Mouse (Mus musculus) neural tube, embryonic 11.5 days (tissue): ENCODE measurements around the gene Agxt. TPM values are rescaled to one million over a fixed set of nuclear protein-coding genes. Genes with fewer than 3 reads are reported as not detected.

Experiments
- ATAC-seq: fragments of 200-750 bp; cut with Nextera tagmentation; 2 replicates; pipeline ENCODE4 v1.8.0; 2017; ENCODE audit warnings: moderate number of reproducible peaks, mild to moderate bottlenecking, moderate TSS enrichment, moderate library complexity; ENCODE audit not compliant: insufficient read depth, low FRiP score, low TSS enrichment
- DNase-seq: peaks from one replicate; pipeline ENCODE4 v3.0.0-alpha.2; 2015; ENCODE audit warnings: low spot score
- H3K27ac ChIP-seq: fragments of 300-500 bp; sonication (generic); 2 replicates; pipeline ENCODE4 v1.5.1; 2014; ENCODE audit warnings: low read depth, mild to moderate bottlenecking, low read length
- H3K27me3 ChIP-seq: fragments of 300-500 bp; sonication (generic); 2 replicates; pipeline ENCODE4 v1.6.1; 2014; ENCODE audit warnings: mild to moderate bottlenecking, low read length, mixed read lengths; ENCODE audit not compliant: control insufficient read depth, insufficient read depth
- H3K36me3 ChIP-seq: fragments of 300-500 bp; sonication (generic); 2 replicates; pipeline ENCODE4 v1.6.1; 2014; ENCODE audit warnings: mild to moderate bottlenecking, low read length, moderate library complexity, mixed read lengths; ENCODE audit not compliant: control insufficient read depth, insufficient read depth
- H3K4me1 ChIP-seq: fragments of 300-500 bp; sonication (generic); 2 replicates; pipeline ENCODE4 v1.6.1; 2014; ENCODE audit warnings: low read length, mixed read lengths; ENCODE audit not compliant: control insufficient read depth, insufficient read depth
- H3K4me2 ChIP-seq: fragments of 300-500 bp; sonication (generic); 2 replicates; pipeline ENCODE4 v1.6.1; 2014; ENCODE audit warnings: low read depth, mild to moderate bottlenecking, moderate library complexity
- H3K4me3 ChIP-seq: fragments of 300-500 bp; sonication (generic); 2 replicates; pipeline ENCODE4 v1.5.1; 2014; ENCODE audit warnings: low read depth, low read length
- H3K9ac ChIP-seq: fragments of 300-500 bp; sonication (generic); 2 replicates; pipeline ENCODE4 v1.6.1; 2014; ENCODE audit warnings: mild to moderate bottlenecking, low read length
- H3K9me3 ChIP-seq: fragments of 300-500 bp; sonication (generic); 2 replicates; pipeline ENCODE4 v1.6.1; 2016; ENCODE audit warnings: low read length; ENCODE audit not compliant: control insufficient read depth
- WGBS: fragments of 180-500 bp; shearing (Covaris S2); extraction: QIAGEN DNeasy Blood & Tissue Kit; methylation state at CpG from one replicate; pipeline ENCODE4 v1.1.7; 2014; 5-methylcytosine and 5-hydroxymethylcytosine counted together
- polyA plus RNA-seq: library from polyadenylated mRNA; unstranded; fragments of >200 nt; fragmentation: Nextera tagmentation; extraction: Ambion mirVana; gene quantifications from 2 replicates; pipeline ENCODE4 v1.2.1, GENCODE M21; 2014

Gene Agxt
- not detected in 2 replicates for polyA plus RNA-seq

DNA sequence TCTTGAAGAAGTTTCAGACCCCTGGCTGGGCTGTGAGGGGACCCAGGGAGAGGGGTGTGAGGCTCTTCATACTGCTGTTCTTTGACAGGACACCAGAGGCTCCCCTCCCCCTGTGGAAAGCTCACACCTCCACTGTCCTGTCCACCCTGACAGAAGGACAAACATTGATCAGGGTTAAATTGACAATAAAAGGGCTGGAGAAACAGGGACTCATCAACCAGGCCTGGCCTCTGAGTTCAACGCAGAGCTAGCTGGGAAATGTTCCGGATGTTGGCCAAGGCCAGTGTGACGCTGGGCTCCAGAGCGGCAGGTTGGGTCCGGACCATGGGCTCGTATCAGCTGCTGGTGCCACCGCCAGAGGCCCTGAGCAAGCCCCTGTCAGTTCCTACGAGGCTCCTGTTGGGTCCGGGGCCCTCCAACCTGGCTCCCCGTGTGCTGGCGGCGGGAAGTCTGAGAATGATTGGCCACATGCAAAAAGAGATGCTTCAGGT lies at the start of gene Agxt:
Gene Agxt (plus strand): TSS at position 205 of the 491 bp plus-strand sequence.
- no peaks in the 10 kb centered on the region for H3K9me3 ChIP-seq
- no peak within 1 kb of the TSS for H3K9ac ChIP-seq
- H3K4me1 ChIP-seq, result no peaks in the 10 kb centered on the region; the same call in 1 of the 2 replicates
- no peak within 1 kb of the TSS for H3K4me2 ChIP-seq
- no peaks in the 10 kb centered on the region for H3K36me3 ChIP-seq
- DNase-seq (no peak), ATAC-seq (no peak)
- no peak within 1 kb of the TSS for H3K27ac ChIP-seq
- H3K4me3 ChIP-seq, result no peak within 1 kb of the TSS
- WGBS, result 86% methylated on average over 12 of the region's 12 CpGs
- H3K27me3 ChIP-seq, result no peaks in the 10 kb centered on the region

DNA sequence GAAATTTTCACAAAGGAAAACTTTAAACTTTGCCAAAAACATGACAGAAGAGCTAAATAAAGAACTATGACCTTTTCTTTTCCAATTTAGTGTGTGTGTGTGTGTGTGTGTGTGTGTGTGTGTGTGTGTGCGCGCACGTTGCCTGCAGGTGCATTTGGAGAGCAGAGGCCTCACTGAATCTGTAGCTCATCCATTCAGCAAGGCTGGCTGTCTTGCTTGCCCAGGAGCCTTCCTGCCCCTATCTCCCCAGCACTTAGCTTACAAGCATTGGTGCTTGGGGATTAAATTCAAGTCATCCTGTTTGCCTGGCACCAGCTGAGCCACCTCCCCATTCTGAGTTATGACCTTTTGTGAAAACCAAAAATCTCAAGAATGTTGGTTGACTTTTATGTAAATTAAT lies 42.5 kb upstream of the Agxt start:
- H3K9ac ChIP-seq, result no peak overlapping the region
- no peak overlapping the region for H3K4me2 ChIP-seq
- H3K36me3 ChIP-seq, result no peaks in the 10 kb centered on the region
- no peak for DNase-seq
- WGBS, result 98% methylated on average over 3 of the region's 3 CpGs
- ATAC-seq, result no peak
- H3K4me3 ChIP-seq, result no peak overlapping the region
- no peaks in the 10 kb centered on the region for H3K9me3 ChIP-seq
- H3K27ac ChIP-seq, result no peak overlapping the region
- H3K27me3 ChIP-seq, result no peaks in the 10 kb centered on the region
- no peaks in the 10 kb centered on the region for H3K4me1 ChIP-seq

DNA sequence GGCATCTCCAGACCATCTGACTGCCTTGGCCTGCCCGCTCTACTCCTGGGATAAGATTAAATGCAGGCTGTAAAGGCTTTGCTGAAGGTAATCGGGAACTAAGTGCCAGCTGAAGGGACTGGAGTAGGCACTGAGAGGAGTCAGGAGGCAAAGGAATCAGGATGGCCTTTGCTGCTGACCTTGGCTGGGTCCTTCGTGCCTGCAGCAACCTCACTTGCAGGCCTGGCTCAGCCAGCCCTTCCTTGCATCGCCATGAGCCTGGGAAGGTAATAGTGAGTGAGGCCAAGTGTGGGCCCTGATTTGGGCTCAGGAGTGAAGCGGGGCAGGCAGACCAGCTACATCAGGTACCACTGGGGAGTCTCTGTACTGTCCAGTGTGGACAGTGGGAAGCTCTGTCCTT lies 36.1 kb upstream of the Agxt start:
- Histone ChIP-seq H3K27ac (no peak overlapping the region), H3K36me3 (no peaks in the 10 kb centered on the region), H3K4me1 (no peaks in the 10 kb centered on the region), H3K27me3 (peaks cover 23% of the 10 kb centered on the region), H3K9me3 (no peaks in the 10 kb centered on the region), H3K9ac (no peak overlapping the region), H3K4me2 (no peak overlapping the region), H3K4me3 (no peak overlapping the region)
- WGBS, result 84% methylated on average over 5 of the region's 5 CpGs
- no peak for ATAC-seq
- DNase-seq, result no peak

DNA sequence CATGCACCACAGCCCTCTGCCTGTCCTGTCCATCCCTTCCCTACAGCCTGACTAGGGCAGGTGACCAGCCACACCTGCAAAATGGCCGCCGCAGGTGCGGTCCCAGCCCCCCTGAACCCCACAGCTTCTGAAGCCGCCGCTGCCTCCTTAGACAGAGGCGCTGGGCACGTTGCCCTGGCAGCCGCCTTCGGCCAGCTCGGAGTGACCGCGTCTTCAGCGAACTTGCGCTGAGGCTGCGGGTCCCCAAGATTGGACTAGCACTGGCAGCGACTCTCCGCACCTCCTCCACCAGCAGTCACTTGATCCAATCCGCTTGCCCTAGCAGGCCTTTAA lies 34.8 kb upstream of the Agxt start:
- peaks cover 23% of the 10 kb centered on the region for H3K27me3 ChIP-seq
- peak overlapping the region; percentile 58 for H3K9ac ChIP-seq
- ATAC-seq (no peak), DNase-seq (no peak)
- no peaks in the 10 kb centered on the region for H3K36me3 ChIP-seq
- no peak overlapping the region for H3K27ac ChIP-seq
- H3K9me3 ChIP-seq, result no peaks in the 10 kb centered on the region
- peak overlapping the region; percentile 68 for H3K4me2 ChIP-seq
- peak overlapping the region; percentile 41 for H3K4me3 ChIP-seq
- WGBS, result 3% methylated on average over 18 of the region's 18 CpGs
- no peaks in the 10 kb centered on the region for H3K4me1 ChIP-seq

DNA sequence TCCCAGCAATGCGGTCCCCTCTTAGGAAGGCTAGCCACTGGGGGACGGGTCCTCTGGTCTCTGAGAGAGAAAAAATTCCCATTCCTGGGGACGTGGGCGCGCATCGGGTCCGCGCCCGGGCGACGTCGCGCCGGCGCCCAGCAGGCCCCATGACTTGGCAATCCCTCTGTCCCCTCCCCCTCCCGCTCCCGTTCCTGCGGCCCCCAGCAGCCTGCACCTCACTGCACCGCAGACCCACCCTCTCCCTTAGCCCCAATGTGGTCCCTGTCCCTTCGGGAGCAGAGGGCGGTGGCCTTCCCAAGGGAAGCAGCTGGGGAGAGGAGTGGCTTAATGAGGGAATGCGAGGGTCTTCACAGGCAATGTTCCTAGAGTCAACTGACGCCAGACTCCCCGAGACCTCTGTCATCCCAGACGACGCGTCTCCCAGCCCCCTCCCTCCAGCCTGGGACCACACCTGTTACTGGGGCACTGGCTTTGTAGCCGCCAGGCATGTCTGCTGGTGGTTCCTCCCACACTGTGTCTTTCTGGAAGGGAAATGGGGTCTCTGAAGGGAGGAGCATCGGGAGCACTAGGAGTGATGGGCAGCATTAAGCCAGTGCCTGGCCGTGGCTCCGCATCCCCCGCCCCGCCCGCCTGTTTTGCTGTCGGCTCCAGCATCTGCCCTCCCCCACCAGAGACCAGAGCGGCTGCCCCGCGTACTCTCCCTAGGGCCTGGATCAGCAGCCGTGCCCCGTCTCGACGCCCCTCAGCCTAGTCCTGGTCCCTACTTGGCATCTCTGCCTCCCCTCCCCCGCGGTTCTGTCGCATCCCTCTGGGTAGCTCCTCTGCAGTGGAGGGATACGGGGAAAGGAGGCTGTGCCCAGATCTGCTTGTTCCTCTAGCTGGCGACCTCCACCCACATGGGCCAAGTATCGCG lies 34.2 kb upstream of the Agxt start:
- peak overlapping the region; percentile 58 for H3K9ac ChIP-seq
- WGBS, result under 1% methylated on average over 46 of the region's 49 CpGs
- peak overlapping the region; percentile 41 for H3K4me3 ChIP-seq
- DNase-seq, result peak; percentile 67
- peaks cover 23% of the 10 kb centered on the region for H3K27me3 ChIP-seq
- H3K4me1 ChIP-seq, result no peaks in the 10 kb centered on the region
- ATAC-seq, result peak; percentile 69
- H3K36me3 ChIP-seq, result no peaks in the 10 kb centered on the region
- no peaks in the 10 kb centered on the region for H3K9me3 ChIP-seq
- H3K4me2 ChIP-seq, result peak overlapping the region; percentile 68
- H3K27ac ChIP-seq, result peak overlapping the region; percentile 21; the same call in 1 of the 2 replicates

DNA sequence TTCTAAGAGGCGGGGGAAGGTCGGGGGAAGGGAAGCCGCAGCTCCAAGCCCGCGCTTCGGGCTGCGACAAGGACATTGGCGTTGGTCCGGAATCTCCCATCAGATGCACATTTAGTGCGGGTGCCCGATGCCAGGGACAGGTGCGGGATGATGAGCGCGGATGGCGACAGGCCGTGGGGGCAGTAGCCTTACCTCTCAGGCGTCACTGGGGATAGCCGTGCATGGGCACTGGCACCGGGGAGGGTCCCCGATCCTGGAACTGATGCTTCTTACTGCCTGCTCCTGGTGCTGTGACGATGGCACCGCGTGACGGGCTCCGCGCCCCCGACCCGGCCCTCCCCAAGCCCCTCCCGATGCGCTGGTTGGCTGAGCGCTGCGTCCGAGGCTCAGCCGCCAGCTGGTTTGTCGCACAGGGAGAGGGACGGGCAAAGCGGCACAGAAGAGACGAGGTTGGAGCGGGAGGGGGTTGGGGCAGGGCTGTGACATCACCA lies 33.4 kb upstream of the Agxt start, which contains the start of gene Kif1a:
Gene Kif1a (minus strand): TSS at position 381 of the 491 bp plus-strand sequence.
- DNase-seq (peak; percentile 85), ATAC-seq (peak; percentile 84)
- Histone ChIP-seq H3K9ac (peak within 1 kb of the TSS; percentile 58), H3K36me3 (no peaks in the 10 kb centered on the region), H3K9me3 (no peaks in the 10 kb centered on the region), H3K27me3 (peaks cover 23% of the 10 kb centered on the region), H3K4me1 (no peaks in the 10 kb centered on the region), H3K4me2 (peak within 1 kb of the TSS; percentile 68), H3K4me3 (peak within 1 kb of the TSS; percentile 41), H3K27ac (peak within 1 kb of the TSS; percentile 21; the same call in 1 of the 2 replicates)
- 0% methylated on average over 39 of the region's 39 CpGs for WGBS

DNA sequence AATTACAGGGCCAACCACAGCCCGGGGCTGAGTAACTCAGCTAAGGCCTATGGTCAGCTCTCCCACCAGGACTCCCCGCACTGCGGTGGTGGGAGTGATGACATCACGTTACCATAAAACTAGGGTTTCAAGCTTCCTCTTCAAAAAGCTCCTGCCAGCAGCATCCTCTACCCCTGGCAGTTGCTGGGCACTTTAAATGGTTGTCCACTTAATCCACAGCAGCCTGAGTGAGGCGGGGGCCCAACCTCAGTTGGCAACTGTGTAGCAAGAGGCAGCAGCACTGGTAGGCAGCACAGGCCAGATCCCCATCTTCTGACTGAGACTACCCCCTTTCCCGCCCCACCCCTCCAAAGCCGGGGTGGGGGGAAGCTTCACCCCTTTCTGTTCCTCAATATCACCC lies 32.3 kb upstream of the Agxt start:
- WGBS, result 54% methylated on average over 7 of the region's 7 CpGs
- Histone ChIP-seq H3K4me1 (no peaks in the 10 kb centered on the region), H3K9ac (no peak overlapping the region), H3K4me2 (no peak overlapping the region), H3K4me3 (no peak overlapping the region), H3K27ac (no peak overlapping the region), H3K9me3 (no peaks in the 10 kb centered on the region), H3K36me3 (no peaks in the 10 kb centered on the region), H3K27me3 (peaks cover 23% of the 10 kb centered on the region)
- ATAC-seq, result no peak
- no peak for DNase-seq

DNA sequence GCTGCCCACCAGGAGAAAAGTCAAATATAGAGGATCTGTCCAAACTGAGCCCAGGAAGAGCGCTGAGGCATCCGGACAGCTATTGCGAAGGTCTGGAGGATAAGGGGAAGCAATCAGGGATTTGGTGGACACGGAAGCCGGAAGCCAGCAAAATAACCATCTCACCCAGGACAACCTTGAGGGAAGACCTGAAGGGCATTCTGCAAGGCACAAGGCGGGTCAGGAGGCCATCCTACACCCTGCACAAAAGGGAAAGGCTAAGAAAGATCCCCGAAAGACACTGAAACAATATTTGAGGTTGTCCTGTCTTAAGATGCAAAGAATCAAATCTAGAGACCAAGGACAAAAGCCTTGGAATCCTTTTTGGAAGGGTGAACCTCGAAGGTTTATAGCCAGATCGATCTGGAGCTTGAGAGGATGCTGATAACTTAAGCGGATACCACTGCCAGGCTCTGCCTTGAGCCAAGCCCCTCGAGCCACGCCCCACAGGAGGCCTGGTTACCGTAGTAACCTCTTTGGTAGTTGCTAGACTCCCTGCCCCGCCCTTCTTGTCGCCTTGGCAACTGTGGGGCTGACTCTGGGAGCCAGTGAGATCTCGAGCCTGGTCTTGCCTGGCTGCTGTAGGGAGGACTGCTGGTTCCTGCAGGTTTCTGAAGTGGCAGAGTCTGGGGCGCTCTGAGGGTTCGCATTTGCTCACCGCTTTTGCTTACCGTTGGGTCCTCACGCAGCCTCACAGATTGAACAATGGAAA lies 20.2 kb upstream of the Agxt start:
- peak overlapping the region; percentile 36 for H3K4me3 ChIP-seq
- peak overlapping the region; percentile 55 for H3K4me2 ChIP-seq
- peak; percentile 100 for ATAC-seq
- no peak overlapping the region for H3K27ac ChIP-seq
- no peaks in the 10 kb centered on the region for H3K9me3 ChIP-seq
- no peaks in the 10 kb centered on the region for H3K36me3 ChIP-seq
- 28% methylated on average over 21 of the region's 21 CpGs for WGBS
- H3K9ac ChIP-seq, result peak overlapping the region; percentile 37
- 0 out of 2 replicates have a peak, but pooled peaks cover 5% of the 10 kb centered on the region for H3K4me1 ChIP-seq
- peak; percentile 94 for DNase-seq
- no peaks in the 10 kb centered on the region for H3K27me3 ChIP-seq
